Mouse (Mus musculus): ENCODE results near the gene Lgals7. TPM values are rescaled to one million over a fixed set of nuclear protein-coding genes. Genes with fewer than 3 reads are reported as not detected.
"Not testable (repeated sequence)": the region's sequence is repeated elsewhere in the genome, so short reads cannot be mapped to it uniquely, and the experiment has no call there.

The Lgals7 gene
- polyA plus RNA-seq, 1 experiment, result 1.9 TPM

GRCm38 (mm10) chr7:28870901-28871664 lies 7.4 kb downstream of the Lgals7 start:
- no peak for DNase-seq (ENCODE audit: low read depth, low spot score)
- 66% methylated on average over 24 of the region's 24 CpGs for WGBS

- 42% methylated on average over 2 of the region's 2 CpGs for WGBS
- no peak for DNase-seq (ENCODE audit: low read depth, low spot score)
These were observed 10.9 kb downstream of the Lgals7 start for GRCm38 (mm10) chr7:28874565-28874964.

- WGBS, result 76% methylated on average over 4 of the region's 4 CpGs
- DNase-seq (ENCODE audit: low read depth, low spot score), result no peak
These were observed 12.4 kb downstream of the Lgals7 start for GRCm38 (mm10) chr7:28876099-28876498.

GRCm38 (mm10) chr7:28877155-28877554 lies 13.5 kb downstream of the Lgals7 start:
- DNase-seq (ENCODE audit: low read depth, low spot score), result no peak
- WGBS, result 83% methylated on average over 7 of the region's 7 CpGs

GRCm38 (mm10) chr7:28877856-28878255 lies 14.2 kb downstream of the Lgals7 start:
- 87% methylated on average over 4 of the region's 4 CpGs for WGBS
- DNase-seq (ENCODE audit: low read depth, low spot score), result no peak

GRCm38 (mm10) chr7:28879606-28880005 lies 16.0 kb downstream of the Lgals7 start:
- WGBS, result 75% methylated on average over 7 of the region's 7 CpGs
- DNase-seq (ENCODE audit: low read depth, low spot score), result no peak

GRCm38 (mm10) chr7:28880554-28880953 lies 16.9 kb downstream of the Lgals7 start:
- DNase-seq (ENCODE audit: low read depth, low spot score), result no peak
- WGBS, result 88% methylated on average over 10 of the region's 10 CpGs

GRCm38 (mm10) chr7:28881199-28881598 lies 17.5 kb downstream of the Lgals7 start, which contains the start of gene Capn12:
Gene Capn12, plus strand, starts transcription at chr7:28881422.
- WGBS, result 38% methylated on average over 13 of the region's 13 CpGs
- DNase-seq (ENCODE audit: low read depth, low spot score), result no peak

GRCm38 (mm10) chr7:28883039-28883438 lies 19.4 kb downstream of the Lgals7 start:
- WGBS, result 85% methylated on average over 11 of the region's 11 CpGs
- DNase-seq (ENCODE audit: low read depth, low spot score), result no peak

- DNase-seq (ENCODE audit: low read depth, low spot score), result not testable (repeated sequence)
- WGBS, result 86% methylated on average over 4 of the region's 4 CpGs
These were observed 20.1 kb downstream of the Lgals7 start for GRCm38 (mm10) chr7:28883704-28884103.

- DNase-seq (ENCODE audit: low read depth, low spot score), result no peak
- WGBS, result 36% methylated on average over 14 of the region's 14 CpGs
These were observed 22.8 kb downstream of the Lgals7 start for GRCm38 (mm10) chr7:28886486-28886885.

- 4% methylated on average over 27 of the region's 27 CpGs for WGBS
These were observed 25.1 kb downstream of the Lgals7 start for GRCm38 (mm10) chr7:28888701-28889161.

GRCm38 (mm10) chr7:28892601-28893000 lies 28.9 kb downstream of the Lgals7 start:
- DNase-seq (ENCODE audit: low read depth, low spot score), result no peak
- 67% methylated on average over 17 of the region's 17 CpGs for WGBS

More at GRCm38 (mm10) chr7:28888701-28889161, 25.1 kb downstream of the Lgals7 start:
- DNase-seq (ENCODE audit: low read depth, low spot score), result no peak

- WGBS, result 50% methylated on average over 7 of the region's 7 CpGs
- DNase-seq (ENCODE audit: low read depth, low spot score), result no peak
These were observed 30.1 kb downstream of the Lgals7 start for GRCm38 (mm10) chr7:28893643-28894265.

GRCm38 (mm10) chr7:28894942-28895341 lies 31.3 kb downstream of the Lgals7 start:
- 69% methylated on average over 5 of the region's 5 CpGs for WGBS
- no peak for DNase-seq (ENCODE audit: low read depth, low spot score)

- 83% methylated on average over 6 of the region's 6 CpGs for WGBS
These were observed 34.0 kb downstream of the Lgals7 start for GRCm38 (mm10) chr7:28897661-28898060.

GRCm38 (mm10) chr7:28899972-28900371 lies 36.3 kb downstream of the Lgals7 start:
- DNase-seq (ENCODE audit: low read depth, low spot score), result no peak

More at GRCm38 (mm10) chr7:28897661-28898060, 34.0 kb downstream of the Lgals7 start:
- DNase-seq (ENCODE audit: low read depth, low spot score), result no peak

GRCm38 (mm10) chr7:28901311-28902125 lies 37.9 kb downstream of the Lgals7 start:
- no peak for DNase-seq (ENCODE audit: low read depth, low spot score)
- WGBS, result 82% methylated on average over 13 of the region's 13 CpGs

More at GRCm38 (mm10) chr7:28899972-28900371, 36.3 kb downstream of the Lgals7 start:
- WGBS, result 69% methylated on average over 4 of the region's 4 CpGs

- 81% methylated on average over 6 of the region's 6 CpGs for WGBS
- DNase-seq (ENCODE audit: low read depth, low spot score), result no peak
These were observed 38.5 kb downstream of the Lgals7 start for GRCm38 (mm10) chr7:28902180-28902579.

- 81% methylated on average over 3 of the region's 3 CpGs for WGBS
- no peak for DNase-seq (ENCODE audit: low read depth, low spot score)
These were observed 39.2 kb downstream of the Lgals7 start for GRCm38 (mm10) chr7:28902809-28903208.

All from large intestine, adult 2 months (tissue).